Mouse (Mus musculus) intestine, embryonic 14.5 days (tissue): ENCODE measurements around the gene Uck1. TPM values are rescaled to one million over a fixed set of nuclear protein-coding genes. Genes with fewer than 3 reads are reported as not detected.

ENCODE experiments used
- polyA plus RNA-seq: library from polyadenylated mRNA; unstranded; fragments of >200 nt; fragmentation: Nextera tagmentation; extraction: Ambion mirVana; gene quantifications from 2 replicates; pipeline ENCODE4 v1.2.1, GENCODE M21; 2014

Uck1 gene
- polyA plus RNA-seq, 1 experiment from 2014 or later = 61.8 TPM

Other genes starting within 250 kb of the Uck1 start
- gene Fam78a, start 175.3 kb downstream of the Uck1 start, polyA plus RNA-seq = 1.5 and 1.7 TPM in 2 replicates
- 4.2 and 4.8 TPM in 2 replicates for gene Plpp7, start 164.6 kb downstream of the Uck1 start, polyA plus RNA-seq
- 48.4 and 52.8 TPM in 2 replicates for gene Prrc2b, start 109.1 kb downstream of the Uck1 start, polyA plus RNA-seq
- gene Pomt1, start 23.6 kb downstream of the Uck1 start, polyA plus RNA-seq = 26.9 and 27.6 TPM in 2 replicates
- gene Golga2, start 27.2 kb upstream of the Uck1 start, polyA plus RNA-seq = 20.1 and 20.2 TPM in 2 replicates
- gene Swi5, start 27.9 kb upstream of the Uck1 start, polyA plus RNA-seq = 162 and 198 TPM in 2 replicates
- 48.4 and 53.1 TPM in 2 replicates for gene Ciz1, start 92.2 kb upstream of the Uck1 start, polyA plus RNA-seq
- 22.7 TPM in 2 replicates for gene Dnm1, start 93.2 kb upstream of the Uck1 start, polyA plus RNA-seq
- gene 1110008P14Rik, start 121.8 kb upstream of the Uck1 start, polyA plus RNA-seq = 35.7 and 36.8 TPM in 2 replicates
- 0.93 TPM in 1 of 2 replicates, not detected in the other for gene Lcn2, start 128.1 kb upstream of the Uck1 start, polyA plus RNA-seq
- gene Ptges2, start 135.7 kb upstream of the Uck1 start, polyA plus RNA-seq = 36.4 and 37.0 TPM in 2 replicates
- 5.8 and 6.0 TPM in 2 replicates for gene Naif1, start 190.3 kb upstream of the Uck1 start, polyA plus RNA-seq
- gene Slc25a25, start 191.3 kb upstream of the Uck1 start, polyA plus RNA-seq = 17.8 and 18.2 TPM in 2 replicates